Mouse (Mus musculus) midbrain, embryonic 12.5 days (tissue): ENCODE data around the gene Sfmbt1. TPM values are rescaled to one million over a fixed set of nuclear protein-coding genes. Genes with fewer than 3 reads are reported as not detected.

Experiments used
- ATAC-seq: fragments of 200-750 bp; cut with Nextera tagmentation; 2 replicates; pipeline ENCODE4 v1.8.0; 2017; ENCODE audit warnings: low read depth, moderate TSS enrichment, moderate library complexity; ENCODE audit not compliant: low FRiP score
- H3K27ac ChIP-seq: fragments of 300-500 bp; sonication (generic); replicated peaks from 2 replicates; pipeline ENCODE4 v1.5.1; 2016; ENCODE audit warnings: mild to moderate bottlenecking
- H3K27me3 ChIP-seq: fragments of 300-500 bp; sonication (generic); 2 replicates; pipeline ENCODE4 v1.6.1; 2016; ENCODE audit warnings: mild to moderate bottlenecking
- H3K36me3 ChIP-seq: fragments of 300-500 bp; sonication (generic); 2 replicates; pipeline ENCODE4 v1.6.1; 2016
- H3K4me1 ChIP-seq: fragments of 300-500 bp; sonication (generic); 2 replicates; pipeline ENCODE4 v1.6.1; 2016
- H3K4me2 ChIP-seq: fragments of 300-500 bp; sonication (generic); replicated peaks from 2 replicates; pipeline ENCODE4 v1.6.1; 2016; ENCODE audit warnings: mild to moderate bottlenecking, moderate library complexity
- H3K4me3 ChIP-seq: fragments of 300-500 bp; sonication (generic); 2 replicates; pipeline ENCODE4 v1.5.1; 2016; ENCODE audit warnings: mild to moderate bottlenecking
- H3K9ac ChIP-seq: fragments of 300-500 bp; sonication (generic); replicated peaks from 2 replicates; pipeline ENCODE4 v1.6.1; 2016; ENCODE audit warnings: mild to moderate bottlenecking, moderate library complexity
- H3K9me3 ChIP-seq: fragments of 300-500 bp; sonication (generic); 2 replicates; pipeline ENCODE4 v1.6.1; 2016; ENCODE audit warnings: mild to moderate bottlenecking
- WGBS: fragments of 180-500 bp; shearing (Covaris S2); methylation state at CpG from one replicate; pipeline ENCODE4 v1.1.7; 2016; 5-methylcytosine and 5-hydroxymethylcytosine counted together
- polyA plus RNA-seq: library from polyadenylated mRNA; unstranded; fragments of >200 nt; fragmentation: Nextera tagmentation; extraction: Ambion mirVana; gene quantifications from 2 replicates; pipeline ENCODE4 v1.2.1, GENCODE M21; 2016

Gene Sfmbt1
- polyA plus RNA-seq, 1 experiment from 2014 or later: 21.5 TPM

DNA sequence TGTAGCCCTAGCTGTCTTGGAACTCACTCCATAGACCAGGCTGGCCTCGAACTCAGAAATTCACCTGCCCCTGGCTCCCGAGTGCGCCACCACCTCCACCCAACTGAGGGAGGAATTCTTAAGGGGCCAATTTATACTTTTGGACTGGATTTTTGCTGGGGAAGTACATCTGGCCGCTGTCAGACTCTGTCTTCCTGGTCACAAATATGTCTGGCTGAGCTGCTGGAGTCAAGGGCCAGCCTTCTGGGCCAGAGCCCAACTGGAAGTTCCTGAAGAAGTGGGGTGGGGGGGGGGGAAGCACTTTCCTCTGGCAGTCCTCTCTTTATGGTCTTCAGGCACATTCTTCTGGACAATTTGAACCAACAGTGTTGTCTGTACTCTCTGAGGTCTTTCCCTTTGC lies 113.4 kb downstream of the Sfmbt1 start:
- Histone ChIP-seq H3K36me3 (no peaks in the 10 kb centered on the region), H3K27me3 (no peaks in the 10 kb centered on the region), H3K27ac (no peak overlapping the region), H3K9ac (no peak overlapping the region), H3K4me1 (peaks cover 20% of the 10 kb centered on the region), H3K4me2 (no peak overlapping the region), H3K4me3 (no peak overlapping the region), H3K9me3 (no peaks in the 10 kb centered on the region)
- ATAC-seq: no peak
- over 99% methylated on average over 4 of the region's 4 CpGs for WGBS

DNA sequence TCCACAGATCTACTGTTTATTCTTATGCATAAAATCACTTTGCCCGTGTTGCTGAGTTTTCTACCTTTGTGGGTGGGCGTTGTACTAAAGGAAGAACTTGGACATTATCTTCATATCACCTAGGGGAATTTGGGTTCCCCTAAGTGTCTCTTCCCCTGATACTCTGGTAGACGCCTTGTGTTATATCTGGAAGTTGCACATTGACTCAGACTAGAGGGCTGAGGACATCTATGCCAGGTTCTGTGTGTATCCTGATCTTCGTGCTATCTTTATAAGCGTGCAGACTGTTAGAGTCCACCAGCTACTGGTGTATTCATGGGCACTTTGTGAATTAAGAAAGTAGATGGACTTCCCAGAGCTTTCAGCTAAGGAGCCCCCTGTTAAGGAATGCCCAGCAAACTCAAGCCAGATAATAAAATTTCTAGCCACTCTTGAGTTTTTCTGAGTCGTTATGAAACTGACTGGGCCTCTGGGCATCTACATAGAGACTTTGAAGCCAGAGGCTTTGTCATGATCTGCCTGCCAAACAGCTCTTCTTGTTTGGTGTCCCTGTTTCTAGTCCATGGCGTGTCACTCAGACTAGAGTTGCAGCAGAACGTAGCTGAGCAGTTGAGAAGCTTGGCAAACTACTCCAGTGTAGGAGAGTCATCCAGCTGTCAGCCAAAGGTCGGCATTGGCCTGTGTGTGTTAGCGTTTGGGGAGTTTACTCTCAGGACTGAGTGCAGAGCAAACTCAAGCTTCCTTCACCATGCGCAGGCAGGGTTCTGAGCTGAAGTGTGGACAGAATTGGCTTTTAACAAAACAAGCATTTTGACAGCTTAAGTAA lies 114.2 kb downstream of the Sfmbt1 start:
- no peaks in the 10 kb centered on the region for H3K9me3 ChIP-seq
- ATAC-seq: no peak
- H3K27ac ChIP-seq: no peak overlapping the region
- H3K36me3 ChIP-seq: no peaks in the 10 kb centered on the region
- no peaks in the 10 kb centered on the region for H3K27me3 ChIP-seq
- no peak overlapping the region for H3K4me3 ChIP-seq
- H3K4me2 ChIP-seq: no peak overlapping the region
- WGBS: 88% methylated on average over 11 of the region's 11 CpGs
- peaks cover 20% of the 10 kb centered on the region for H3K4me1 ChIP-seq
- no peak overlapping the region for H3K9ac ChIP-seq

DNA sequence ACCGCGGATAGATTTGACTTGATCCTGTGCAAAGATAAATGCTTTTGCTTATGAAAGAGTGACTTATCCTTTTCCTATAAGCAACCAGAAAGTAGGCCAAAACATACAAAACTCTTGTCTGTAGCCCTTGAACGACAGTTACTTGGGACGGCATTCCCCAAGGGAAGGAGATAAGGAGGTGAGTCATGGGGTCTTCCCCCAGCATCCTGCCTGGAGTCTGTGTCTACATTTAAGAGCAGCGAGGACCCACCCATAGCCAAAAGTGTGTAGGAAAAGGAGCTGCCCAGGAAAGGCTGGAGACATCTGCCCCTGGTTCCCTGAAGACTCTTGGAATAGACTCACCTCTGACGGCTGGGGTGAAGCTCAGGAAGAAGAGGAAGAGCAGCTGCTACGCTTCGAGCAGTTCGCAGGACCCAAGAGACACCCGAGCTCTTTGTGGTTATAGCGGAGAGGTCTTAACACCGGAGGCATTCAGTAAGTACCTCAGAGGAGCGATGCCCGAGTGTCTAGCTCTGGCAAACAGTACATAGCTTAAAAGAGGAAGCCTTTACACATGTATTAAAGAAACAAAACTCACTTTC lies 122.9 kb downstream of the Sfmbt1 start:
- Histone ChIP-seq H3K27ac (no peak overlapping the region), H3K9me3 (no peaks in the 10 kb centered on the region), H3K4me1 (no peaks in the 10 kb centered on the region), H3K27me3 (no peaks in the 10 kb centered on the region), H3K36me3 (peaks cover 13% of the 10 kb centered on the region), H3K4me2 (no peak overlapping the region), H3K9ac (no peak overlapping the region), H3K4me3 (no peak overlapping the region)
- WGBS: 94% methylated on average over 14 of the region's 14 CpGs
- ATAC-seq: no peak

DNA sequence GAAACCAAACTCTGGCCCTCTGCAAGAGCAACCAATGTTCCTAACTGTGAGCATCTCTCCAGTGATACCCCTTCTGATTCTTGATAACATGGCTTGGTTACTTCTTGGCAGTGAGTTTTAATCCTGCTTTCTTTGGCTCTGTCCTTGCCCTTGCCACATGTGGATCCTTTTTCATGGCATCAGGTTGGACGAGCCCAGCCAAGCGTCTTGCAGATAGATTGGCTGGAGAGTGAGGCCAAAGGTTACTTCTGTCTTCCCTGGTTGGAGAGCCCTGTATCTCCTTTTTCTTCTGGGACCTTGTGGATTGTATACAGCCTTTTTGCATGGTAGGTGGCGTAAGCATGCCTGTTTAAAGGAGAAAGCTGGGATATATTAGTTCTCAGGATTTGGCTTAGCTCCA lies 129.1 kb downstream of the Sfmbt1 start:
- H3K4me1 ChIP-seq: no peaks in the 10 kb centered on the region
- no peak for ATAC-seq
- 87% methylated on average over 3 of the region's 3 CpGs for WGBS
- H3K4me3 ChIP-seq: no peak overlapping the region
- no peaks in the 10 kb centered on the region for H3K9me3 ChIP-seq
- no peak overlapping the region for H3K9ac ChIP-seq
- H3K4me2 ChIP-seq: no peak overlapping the region
- no peak overlapping the region for H3K27ac ChIP-seq
- H3K36me3 ChIP-seq: no peaks in the 10 kb centered on the region
- H3K27me3 ChIP-seq: no peaks in the 10 kb centered on the region

DNA sequence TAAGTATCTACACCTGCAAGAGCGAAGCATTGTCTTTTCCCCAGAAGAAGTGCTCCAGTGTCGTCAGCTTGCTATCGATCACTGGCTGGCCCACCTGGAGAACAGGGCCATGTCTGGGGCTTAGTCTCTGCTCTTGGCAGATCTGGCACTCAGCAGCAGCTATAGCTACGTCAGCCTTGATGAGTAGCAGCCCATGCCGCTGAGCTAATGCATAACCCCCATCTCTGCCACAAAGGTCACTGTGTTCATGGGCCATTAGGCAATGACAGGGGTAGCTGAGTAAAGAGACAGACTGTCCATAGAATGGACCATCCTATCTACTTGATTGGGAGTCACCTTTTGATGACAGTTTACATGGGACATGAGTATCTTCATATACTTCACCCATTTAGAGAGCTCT lies 135.9 kb downstream of the Sfmbt1 start:
- Histone ChIP-seq H3K9me3 (no peaks in the 10 kb centered on the region), H3K4me2 (no peak overlapping the region), H3K4me3 (no peak overlapping the region), H3K27ac (no peak overlapping the region), H3K9ac (no peak overlapping the region), H3K36me3 (0 out of 2 replicates have a peak, but pooled peaks cover 3% of the 10 kb centered on the region), H3K27me3 (no peaks in the 10 kb centered on the region), H3K4me1 (no peaks in the 10 kb centered on the region)
- ATAC-seq: no peak
- 92% methylated on average over 5 of the region's 5 CpGs for WGBS

DNA sequence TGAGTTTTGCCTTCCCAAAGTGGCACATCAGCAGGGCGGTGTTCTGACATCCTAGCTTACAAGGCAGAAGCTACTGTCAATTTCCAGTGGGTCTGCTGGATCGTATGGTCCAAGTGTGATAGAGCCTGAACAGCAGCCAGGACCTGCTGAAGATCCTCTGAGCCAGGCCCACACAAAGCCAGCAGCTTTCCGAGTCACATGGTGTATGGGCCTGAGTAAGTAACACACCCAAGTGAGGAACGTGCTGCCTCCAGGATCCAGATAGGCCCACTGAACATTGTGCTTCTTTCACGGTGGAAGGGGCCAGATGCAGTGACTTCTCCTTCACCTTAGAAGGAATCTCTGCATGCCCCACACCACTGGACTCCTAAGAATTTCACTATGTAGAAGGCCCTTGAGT lies 137.7 kb downstream of the Sfmbt1 start:
- H3K4me1 ChIP-seq: no peaks in the 10 kb centered on the region

DNA sequence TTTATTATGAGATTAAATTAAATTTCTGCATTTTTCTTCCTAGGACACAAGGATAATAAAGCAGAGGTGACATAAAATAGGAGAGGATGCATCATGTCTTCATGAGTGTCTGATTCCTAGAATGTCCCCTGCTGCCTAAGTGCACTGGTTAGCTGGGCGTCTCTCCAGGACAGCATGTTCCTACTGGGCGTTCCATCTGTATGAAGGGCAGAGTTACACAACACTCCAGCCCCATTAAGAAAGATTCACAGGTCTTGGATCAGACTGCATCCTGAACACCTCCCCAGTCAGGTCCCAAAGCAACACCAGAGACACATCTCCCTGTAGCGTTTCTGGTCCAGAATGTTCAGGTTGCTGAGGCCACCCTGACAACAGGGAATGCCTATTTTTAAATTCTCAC lies 140.7 kb downstream of the Sfmbt1 start:
- no peak overlapping the region for H3K4me2 ChIP-seq
- no peaks in the 10 kb centered on the region for H3K27me3 ChIP-seq
- 0 out of 2 replicates have a peak, but pooled peaks cover 3% of the 10 kb centered on the region for H3K36me3 ChIP-seq
- WGBS: 89% methylated on average over 3 of the region's 3 CpGs
- H3K9me3 ChIP-seq: no peaks in the 10 kb centered on the region
- ATAC-seq: no peak
- no peak overlapping the region for H3K27ac ChIP-seq
- H3K4me3 ChIP-seq: no peak overlapping the region
- no peaks in the 10 kb centered on the region for H3K4me1 ChIP-seq
- H3K9ac ChIP-seq: no peak overlapping the region

More for the DNA sequence above, 137.7 kb downstream of the Sfmbt1 start:
- H3K27me3 ChIP-seq: no peaks in the 10 kb centered on the region
- no peak overlapping the region for H3K9ac ChIP-seq
- no peak overlapping the region for H3K4me3 ChIP-seq
- 0 out of 2 replicates have a peak, but pooled peaks cover 3% of the 10 kb centered on the region for H3K36me3 ChIP-seq
- 91% methylated on average over 5 of the region's 5 CpGs for WGBS
- no peak overlapping the region for H3K27ac ChIP-seq
- no peak for ATAC-seq
- no peaks in the 10 kb centered on the region for H3K9me3 ChIP-seq
- no peak overlapping the region for H3K4me2 ChIP-seq

DNA sequence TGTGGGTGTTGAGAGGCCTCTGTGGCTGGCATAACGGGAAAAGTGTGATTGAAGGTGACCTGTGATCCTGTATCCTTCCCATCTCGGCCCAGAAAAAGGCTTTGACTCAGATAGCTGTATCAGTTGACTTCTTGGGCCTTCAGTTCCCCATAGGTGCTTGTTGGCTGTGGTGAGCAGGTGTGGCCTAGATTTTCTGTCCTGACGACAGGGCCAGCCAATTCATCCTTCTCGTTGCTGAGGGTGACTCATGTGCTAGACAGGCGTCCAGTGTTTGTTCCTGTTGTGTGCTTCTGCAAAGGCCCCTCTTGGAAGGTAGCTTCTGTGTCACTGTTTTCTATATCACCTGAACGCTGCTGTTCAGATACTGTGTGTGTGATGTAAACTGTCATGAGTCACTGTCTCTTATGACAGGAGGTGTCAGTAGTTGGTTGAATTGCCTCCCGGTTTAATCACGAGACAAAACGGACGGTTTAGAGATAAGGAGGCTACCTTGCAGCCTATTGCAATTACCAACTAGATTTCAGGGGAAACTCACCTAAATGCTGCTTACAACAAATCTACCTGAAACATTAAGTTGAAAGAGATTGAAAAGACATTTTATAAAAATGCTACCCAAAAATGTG lies 142.3 kb downstream of the Sfmbt1 start:
- Histone ChIP-seq H3K36me3 (0 out of 2 replicates have a peak, but pooled peaks cover 3% of the 10 kb centered on the region), H3K27ac (no peak overlapping the region), H3K4me3 (no peak overlapping the region), H3K4me1 (no peaks in the 10 kb centered on the region), H3K9me3 (no peaks in the 10 kb centered on the region), H3K4me2 (no peak overlapping the region), H3K27me3 (no peaks in the 10 kb centered on the region), H3K9ac (no peak overlapping the region)
- no peak for ATAC-seq
- WGBS: 93% methylated on average over 10 of the region's 10 CpGs

DNA sequence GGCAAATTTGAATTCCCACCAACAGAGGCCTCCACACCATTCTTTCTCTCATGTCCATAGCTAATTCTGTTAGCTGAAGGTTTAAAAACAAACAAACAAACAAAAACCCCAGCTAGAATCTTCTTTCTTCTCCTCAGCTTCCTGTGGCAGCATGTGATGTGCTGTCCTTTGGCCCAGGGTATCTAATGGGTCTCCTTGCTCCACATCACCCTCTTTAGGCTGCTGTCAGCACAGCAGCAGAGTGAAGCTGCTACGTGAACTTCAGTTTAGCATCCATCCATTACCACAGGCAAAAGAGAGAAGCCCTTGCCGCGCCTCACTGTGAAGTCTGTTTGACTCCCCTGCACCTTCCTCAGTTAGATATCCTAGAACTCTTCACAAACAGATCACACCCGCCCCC lies 143.3 kb downstream of the Sfmbt1 start:
- Histone ChIP-seq H3K9ac (no peak overlapping the region), H3K9me3 (no peaks in the 10 kb centered on the region), H3K4me1 (no peaks in the 10 kb centered on the region), H3K27me3 (no peaks in the 10 kb centered on the region), H3K4me2 (no peak overlapping the region), H3K4me3 (no peak overlapping the region), H3K27ac (no peak overlapping the region), H3K36me3 (0 out of 2 replicates have a peak, but pooled peaks cover 3% of the 10 kb centered on the region)
- no peak for ATAC-seq
- WGBS: 84% methylated on average over 4 of the region's 4 CpGs

DNA sequence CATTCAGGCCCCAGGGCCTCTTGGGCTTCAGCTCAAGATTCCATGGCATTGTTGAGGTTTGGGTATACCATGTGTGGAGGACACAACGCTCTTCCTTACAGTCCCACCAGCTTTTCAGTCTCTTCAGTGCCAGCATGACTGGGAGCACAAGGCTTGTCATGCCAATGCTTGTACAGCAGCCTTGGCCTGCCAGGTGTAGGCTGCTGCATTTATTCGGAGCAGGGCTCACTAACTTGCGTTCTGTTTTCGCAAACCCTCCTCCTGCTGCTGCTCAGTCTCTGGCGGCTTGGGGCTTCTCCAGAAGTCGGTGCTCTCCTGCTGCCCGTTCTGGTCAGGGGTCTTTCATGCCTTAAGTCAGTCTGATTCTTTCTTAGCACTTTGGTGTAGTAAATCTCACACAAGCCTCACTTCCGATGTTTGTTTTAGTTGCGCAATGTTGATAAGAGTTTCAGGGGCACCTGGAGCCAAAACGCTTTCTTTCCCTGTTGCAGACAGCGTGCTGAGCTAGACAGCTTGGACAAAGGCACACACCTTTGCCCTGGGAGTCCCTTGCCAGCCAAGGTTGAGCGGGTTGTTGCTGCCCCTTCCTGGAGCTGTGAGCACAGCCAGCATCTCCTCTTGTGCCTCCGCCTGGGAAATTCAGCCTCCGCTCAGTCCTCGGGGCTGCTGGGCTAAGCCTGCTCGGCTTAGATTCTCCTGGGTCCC lies 146.9 kb downstream of the Sfmbt1 start:
- Histone ChIP-seq H3K4me3 (no peak overlapping the region), H3K4me1 (no peaks in the 10 kb centered on the region), H3K36me3 (no peaks in the 10 kb centered on the region), H3K9me3 (no peaks in the 10 kb centered on the region), H3K27me3 (no peaks in the 10 kb centered on the region), H3K4me2 (no peak overlapping the region), H3K9ac (no peak overlapping the region), H3K27ac (no peak overlapping the region)
- WGBS: 83% methylated on average over 16 of the region's 16 CpGs
- no peak for ATAC-seq

DNA sequence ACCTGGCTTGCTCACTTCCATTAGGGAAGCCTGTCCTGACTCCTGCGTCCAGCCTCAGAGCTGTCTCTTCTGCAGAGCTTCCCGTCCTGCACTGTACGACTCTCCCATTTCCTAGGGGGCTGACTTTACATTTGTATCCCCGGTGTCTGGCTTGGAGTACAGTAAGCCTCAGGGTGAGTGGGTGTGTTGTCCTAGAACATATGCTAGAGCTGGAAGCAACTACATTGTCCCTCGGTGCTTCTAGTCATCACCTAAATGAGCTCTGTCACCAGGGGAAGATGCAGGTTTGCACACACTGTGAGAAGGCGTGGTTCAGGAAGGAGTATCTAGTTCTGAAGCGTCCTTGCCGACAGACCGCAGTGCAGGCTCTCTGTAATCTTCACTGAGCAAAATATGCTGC lies 147.7 kb downstream of the Sfmbt1 start:
- no peak overlapping the region for H3K9ac ChIP-seq
- H3K4me3 ChIP-seq: no peak overlapping the region
- H3K9me3 ChIP-seq: no peaks in the 10 kb centered on the region
- ATAC-seq: no peak
- no peaks in the 10 kb centered on the region for H3K4me1 ChIP-seq
- H3K36me3 ChIP-seq: no peaks in the 10 kb centered on the region
- no peaks in the 10 kb centered on the region for H3K27me3 ChIP-seq
- no peak overlapping the region for H3K27ac ChIP-seq
- 93% methylated on average over 9 of the region's 9 CpGs for WGBS
- H3K4me2 ChIP-seq: no peak overlapping the region

DNA sequence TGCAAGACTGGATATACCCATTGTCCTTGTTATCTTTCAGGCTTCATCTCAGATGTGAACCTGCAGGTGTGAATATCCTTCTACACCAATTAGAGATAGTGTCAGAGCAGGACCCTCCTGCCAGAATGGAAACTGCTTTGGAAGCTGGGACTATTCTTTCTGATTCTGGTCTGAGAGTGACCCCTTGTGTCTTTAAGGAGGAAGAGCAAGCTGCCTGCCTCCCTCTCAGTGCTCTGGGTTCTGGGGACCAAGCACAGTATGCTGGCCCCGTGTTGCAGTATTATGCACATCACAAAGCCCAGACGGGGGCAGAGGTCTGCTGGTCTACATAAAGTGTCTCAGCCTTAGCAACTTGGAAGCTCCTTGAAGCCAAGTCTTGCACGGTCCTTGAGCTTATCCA lies 150.7 kb downstream of the Sfmbt1 start:
- Histone ChIP-seq H3K4me3 (no peak overlapping the region), H3K4me2 (no peak overlapping the region)
- 60% methylated on average over 3 of the region's 3 CpGs for WGBS

More for the DNA sequence above, 150.7 kb downstream of the Sfmbt1 start:
- Histone ChIP-seq H3K9me3 (no peaks in the 10 kb centered on the region), H3K27me3 (no peaks in the 10 kb centered on the region), H3K4me1 (no peaks in the 10 kb centered on the region), H3K36me3 (0 out of 2 replicates have a peak, but pooled peaks cover 7% of the 10 kb centered on the region), H3K27ac (no peak overlapping the region), H3K9ac (no peak overlapping the region)
- ATAC-seq: no peak
